7 mouse cellular contexts compared by ENCODE assay signal in genomic region chr16:18630291-18630690, GRCm38 (mm10). TPM values are rescaled to one million over a fixed set of nuclear protein-coding genes. Genes with fewer than 3 reads are reported as not detected.
DNase-seq lines count a peak whose midpoint lies in the region; ATAC-seq and TF ChIP-seq lines count a peak whose summit lies in the region.

No protein-coding gene starts in this region.

- peaks cover 24% of the 10 kb centered on the region for H3K4me1 ChIP-seq in neural tube, embryonic 11.5 days (ENCODE audit: control insufficient read depth, insufficient read depth, low read length)
- peaks cover 19% of the 10 kb centered on the region for H3K4me1 ChIP-seq in forebrain, postnatal 0 days (ENCODE audit: insufficient read depth)
- H3K4me1 ChIP-seq in liver, embryonic 12.5 days = peaks cover 32% of the 10 kb centered on the region
- H3K4me1 ChIP-seq in stomach, postnatal 0 days (replicated peaks; ENCODE audit: control insufficient read depth, insufficient read depth) = no peaks in the 10 kb centered on the region

- DNase-seq in neural tube, embryonic 11.5 days (ENCODE audit: low spot score) = no peak
- no peak for DNase-seq in neural tube, embryonic 10.5 days (ENCODE audit: extremely low spot score, low spot score)
- DNase-seq in forebrain, postnatal 0 days = no peak
- no peak for DNase-seq in stomach, postnatal 0 days (ENCODE audit: low spot score)
- DNase-seq in right cerebral cortex, postnatal 14 days = no peak
- DNase-seq in urinary bladder, adult 2 months (ENCODE audit: low spot score) = no peak

- peaks cover 24% of the 10 kb centered on the region for H3K27me3 ChIP-seq in neural tube, embryonic 11.5 days (ENCODE audit: control insufficient read depth, insufficient read depth, low read length)
- H3K27me3 ChIP-seq in forebrain, postnatal 0 days (ENCODE audit: insufficient read depth, low read length) = no peaks in the 10 kb centered on the region
- H3K27me3 ChIP-seq in liver, embryonic 12.5 days (replicated peaks) = peaks cover 85% of the 10 kb centered on the region
- H3K27me3 ChIP-seq in stomach, postnatal 0 days (ENCODE audit: control insufficient read depth, insufficient read depth, low read length) = no peaks in the 10 kb centered on the region

- peak overlapping the region; percentile 77 for H3K4me3 ChIP-seq in neural tube, embryonic 11.5 days (ENCODE audit: low read depth, low read length)
- peak overlapping the region; percentile 88 for H3K4me3 ChIP-seq in forebrain, postnatal 0 days (ENCODE audit: low read depth, low read length)
- H3K4me3 ChIP-seq in liver, embryonic 12.5 days = peak overlapping the region; percentile 63
- H3K4me3 ChIP-seq in stomach, postnatal 0 days (ENCODE audit: low read depth, low read length) = peak overlapping the region; percentile 70; the same call in 1 of the 2 replicates

- no peak for ATAC-seq in neural tube, embryonic 11.5 days (ENCODE audit: insufficient read depth, low FRiP score, low TSS enrichment)
- ATAC-seq in forebrain, postnatal 0 days = no peak; the same call in 1 of the 2 replicates
- ATAC-seq in liver, embryonic 12.5 days = no peak
- ATAC-seq in stomach, postnatal 0 days (ENCODE audit: low FRiP score, low TSS enrichment) = no peak

- H3K4me2 ChIP-seq in neural tube, embryonic 11.5 days (ENCODE audit: low read depth) = peak overlapping the region; percentile 82
- peak overlapping the region; percentile 70 for H3K4me2 ChIP-seq in forebrain, postnatal 0 days (ENCODE audit: low read depth)
- peak overlapping the region; percentile 90 for H3K4me2 ChIP-seq in liver, embryonic 12.5 days
- peak overlapping the region; percentile 97 for H3K4me2 ChIP-seq in stomach, postnatal 0 days (replicated peaks; ENCODE audit: low read depth)

- TF ChIP-seq CTCF in forebrain, postnatal 0 days (IDR thresholded peaks at IDR 0.05; ENCODE audit: low read depth) = no peak
- TF ChIP-seq CTCF in stomach, postnatal 0 days (IDR thresholded peaks at IDR 0.05; ENCODE audit: low read depth) = no peak

- WGBS in neural tube, embryonic 11.5 days = 62% methylated on average over 5 of the region's 5 CpGs
- WGBS in forebrain, postnatal 0 days = 58% methylated on average over 5 of the region's 5 CpGs
- WGBS in liver, embryonic 12.5 days (ENCODE audit: insufficient replicate concordance) = 46% methylated on average over 5 of the region's 5 CpGs
- 48% methylated on average over 5 of the region's 5 CpGs for WGBS in stomach, postnatal 0 days

- TF ChIP-seq EP300 in stomach, postnatal 0 days (optimal IDR thresholded peaks at IDR 0.05) = no peak

- H3K36me3 ChIP-seq in neural tube, embryonic 11.5 days (ENCODE audit: control insufficient read depth, insufficient read depth, low read length) = no peaks in the 10 kb centered on the region
- peaks cover 1% of the 10 kb centered on the region; the same call in 1 of the 2 replicates for H3K36me3 ChIP-seq in forebrain, postnatal 0 days (ENCODE audit: insufficient read depth)
- no peaks in the 10 kb centered on the region for H3K36me3 ChIP-seq in liver, embryonic 12.5 days
- no peaks in the 10 kb centered on the region for H3K36me3 ChIP-seq in stomach, postnatal 0 days (ENCODE audit: control insufficient read depth, insufficient read depth, low read length)

- peak overlapping the region; percentile 90 for H3K9ac ChIP-seq in neural tube, embryonic 11.5 days (ENCODE audit: low read length)
- H3K9ac ChIP-seq in forebrain, postnatal 0 days = peak overlapping the region; percentile 98
- H3K9ac ChIP-seq in liver, embryonic 12.5 days = no peak overlapping the region
- no peak overlapping the region; the same call in 1 of the 2 replicates for H3K9ac ChIP-seq in stomach, postnatal 0 days (ENCODE audit: low read length)

- H3K27ac ChIP-seq in neural tube, embryonic 11.5 days (ENCODE audit: low read depth, low read length) = peak overlapping the region; percentile 45; the same call in 1 of the 2 replicates
- peak overlapping the region; percentile 46; the same call in 1 of the 2 replicates for H3K27ac ChIP-seq in forebrain, postnatal 0 days (ENCODE audit: low read depth, low read length)
- H3K27ac ChIP-seq in liver, embryonic 12.5 days = no peak overlapping the region
- no peak overlapping the region for H3K27ac ChIP-seq in stomach, postnatal 0 days (replicated peaks)

- H3K9me3 ChIP-seq in neural tube, embryonic 11.5 days (ENCODE audit: control insufficient read depth, low read length) = no peaks in the 10 kb centered on the region
- H3K9me3 ChIP-seq in forebrain, postnatal 0 days (ENCODE audit: low read length) = no peaks in the 10 kb centered on the region
- H3K9me3 ChIP-seq in liver, embryonic 12.5 days (replicated peaks) = no peaks in the 10 kb centered on the region
- H3K9me3 ChIP-seq in stomach, postnatal 0 days (ENCODE audit: control insufficient read depth, low read length) = no peaks in the 10 kb centered on the region

RNA-seq across cellular contexts. Expression of gene Sept5, which starts 0.5 kb away (rescaled TPM):
- polyA plus RNA-seq in neural tube, embryonic 11.5 days (2014; fragmentation: Nextera tagmentation; extraction: Ambion mirVana) = 68.6 and 79.8 TPM in 2 replicates
- 372 and 373 TPM in 2 replicates for total RNA-seq in forebrain, postnatal 0 days (2014; rRNA removed)
- 265 and 267 TPM in 2 replicates for polyA plus RNA-seq in forebrain, postnatal 0 days (2015; fragmentation: Nextera tagmentation; extraction: Ambion mirVana)
- 2.6 and 2.8 TPM in 2 replicates for polyA plus RNA-seq in liver, embryonic 12.5 days (2016; fragmentation: Nextera tagmentation; extraction: Ambion mirVana)
- 38.0 and 38.8 TPM in 2 replicates for polyA plus RNA-seq in stomach, postnatal 0 days (2015; fragmentation: Nextera tagmentation; extraction: Ambion mirVana)
- polyA plus RNA-seq in urinary bladder, adult 2 months (2012; rRNA removed) = 44.7 and 46.4 TPM in 2 replicates

RNA-seq across cellular contexts. Expression of gene Gm49601, which starts 4.1 kb away (rescaled TPM):
- polyA plus RNA-seq in neural tube, embryonic 11.5 days (2014; fragmentation: Nextera tagmentation; extraction: Ambion mirVana) = 3.6 and 3.8 TPM in 2 replicates
- 32.7 and 33.4 TPM in 2 replicates for total RNA-seq in forebrain, postnatal 0 days (2014; rRNA removed)
- 3.6 and 4.9 TPM in 2 replicates for polyA plus RNA-seq in forebrain, postnatal 0 days (2015; fragmentation: Nextera tagmentation; extraction: Ambion mirVana)
- polyA plus RNA-seq in liver, embryonic 12.5 days (2016; fragmentation: Nextera tagmentation; extraction: Ambion mirVana) = 0.31 and 0.61 TPM in 2 replicates
- 0.97 and 1.5 TPM in 2 replicates for polyA plus RNA-seq in stomach, postnatal 0 days (2015; fragmentation: Nextera tagmentation; extraction: Ambion mirVana)
- polyA plus RNA-seq in urinary bladder, adult 2 months (2012; rRNA removed) = 11.8 and 15.0 TPM in 2 replicates

RNA-seq across cellular contexts. Expression of gene Gp1bb, which starts 8.1 kb away (rescaled TPM):
- polyA plus RNA-seq in neural tube, embryonic 11.5 days (2014; fragmentation: Nextera tagmentation; extraction: Ambion mirVana) = 9.5 and 11.4 TPM in 2 replicates
- 34.1 and 34.2 TPM in 2 replicates for total RNA-seq in forebrain, postnatal 0 days (2014; rRNA removed)
- 9.4 and 11.4 TPM in 2 replicates for polyA plus RNA-seq in forebrain, postnatal 0 days (2015; fragmentation: Nextera tagmentation; extraction: Ambion mirVana)
- 40.8 and 44.2 TPM in 2 replicates for polyA plus RNA-seq in liver, embryonic 12.5 days (2016; fragmentation: Nextera tagmentation; extraction: Ambion mirVana)
- 4.6 and 5.4 TPM in 2 replicates for polyA plus RNA-seq in stomach, postnatal 0 days (2015; fragmentation: Nextera tagmentation; extraction: Ambion mirVana)
- polyA plus RNA-seq in urinary bladder, adult 2 months (2012; rRNA removed) = 0.55 and 0.59 TPM in 2 replicates

RNA-seq across cellular contexts. Expression of gene Tbx1, which starts 39.8 kb away (rescaled TPM):
- 3.8 and 5.3 TPM in 2 replicates for polyA plus RNA-seq in neural tube, embryonic 11.5 days (2014; fragmentation: Nextera tagmentation; extraction: Ambion mirVana)
- total RNA-seq in forebrain, postnatal 0 days (2014; rRNA removed) = 0.71 and 1.2 TPM in 2 replicates
- polyA plus RNA-seq in forebrain, postnatal 0 days (2015; fragmentation: Nextera tagmentation; extraction: Ambion mirVana) = 0.70 and 0.90 TPM in 2 replicates
- 0.08 TPM in 1 of 2 replicates, not detected in the other for polyA plus RNA-seq in liver, embryonic 12.5 days (2016; fragmentation: Nextera tagmentation; extraction: Ambion mirVana)
- 0.34 TPM in 2 replicates for polyA plus RNA-seq in stomach, postnatal 0 days (2015; fragmentation: Nextera tagmentation; extraction: Ambion mirVana)
- 2.0 and 4.1 TPM in 2 replicates for polyA plus RNA-seq in urinary bladder, adult 2 months (2012; rRNA removed)

Comparison
In these comparisons a context has a peak if more than half of its experiments do, and no peak if none do; other contexts are left out.
1. H3K27ac ChIP-seq: peak in neural tube, embryonic 11.5 days (single experiment) and forebrain, postnatal 0 days (single experiment); none in liver, embryonic 12.5 days (single experiment) and stomach, postnatal 0 days (single experiment).
2. H3K9ac ChIP-seq: peak in neural tube, embryonic 11.5 days (single experiment) and forebrain, postnatal 0 days (single experiment); none in liver, embryonic 12.5 days (single experiment) and stomach, postnatal 0 days (single experiment).
3. RNA of gene Sept5, which starts 0.5 kb away (polyA plus RNA-seq): 265 to 267 TPM in forebrain, postnatal 0 days, 68.6 to 79.8 TPM in neural tube, embryonic 11.5 days, 44.7 to 46.4 TPM in urinary bladder, adult 2 months and 38.0 to 38.8 TPM in stomach, postnatal 0 days; 2.6 to 2.8 TPM in liver, embryonic 12.5 days; every median in the first group is over 10 times any median in the second.
4. Peak in every context shown above with its lines, with median percentiles within 50 percentile points of each other: H3K4me2 ChIP-seq and H3K4me3 ChIP-seq.